Mouse (Mus musculus): ENCODE data around the gene Vmn2r104.

Vmn2r104 gene

DNA sequence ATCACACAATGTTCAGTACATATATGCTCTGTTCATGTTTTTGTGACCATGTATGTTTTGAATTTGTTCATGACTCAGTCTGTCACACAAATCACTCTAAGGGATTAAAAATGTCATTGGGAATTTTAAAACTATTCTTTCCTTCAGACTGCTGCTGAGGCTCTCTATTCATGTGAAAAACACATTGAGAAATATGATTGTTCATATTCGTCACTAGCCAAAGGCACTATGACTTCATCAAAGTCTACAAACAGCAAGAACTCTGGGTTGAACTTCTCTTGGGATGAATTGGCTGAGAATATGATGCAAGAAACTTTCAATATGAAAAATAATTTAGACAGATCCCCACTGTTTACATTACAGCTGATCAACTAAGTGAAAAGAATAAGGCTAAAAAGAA is at the start of gene Vmn2r104:
Gene Vmn2r104, minus strand, starts transcription at position 101 of the 400 bp plus-strand sequence.
- DNase-seq (ENCODE audit: low spot score): no peak

- no peak for DNase-seq (ENCODE audit: low spot score)
Measured at GRCm38 (mm10) chr17:20074090-20074489, 26.0 kb upstream of the Vmn2r104 start.

- no peak for DNase-seq (ENCODE audit: low spot score)
Measured at GRCm38 (mm10) chr17:20071656-20072396, 23.7 kb upstream of the Vmn2r104 start.

Measured in ovary, postnatal 14 days (tissue).